Mouse (Mus musculus) gastrocnemius, adult 2 months (tissue): ENCODE results near the gene Ip6k3. TPM values are rescaled to one million over a fixed set of nuclear protein-coding genes. Genes with fewer than 3 reads are reported as not detected.

Experiments used
- DNase-seq: peaks from one replicate; pipeline ENCODE4 v3.0.0; 2022
- H3K27ac ChIP-seq: fragments of 200-600 bp; 2 replicates; pipeline ENCODE4 v1.8.1; 2022; ENCODE audit warnings: mild to moderate bottlenecking
- H3K4me3 ChIP-seq: fragments of 200-600 bp; 2 replicates; pipeline ENCODE4 v1.8.1; 2022; ENCODE audit warnings: mild to moderate bottlenecking, moderate library complexity
- CTCF ChIP-seq: fragments of 200-600 bp; IDR thresholded peaks from 2 replicates; pipeline ENCODE4 v1.8.1; 2022; ENCODE audit warnings: antibody characterized with exemption, mild to moderate bottlenecking, moderate library complexity
- intact Hi-C: fragments of 180-260 bp; cut with DNase I; formaldehyde crosslinking; loops from one replicate; pipeline ENCODE4 v1.15.1; 2025
- long read RNA-seq, 2 experiments: library from polyadenylated mRNA; stranded (forward); transcript quantifications; one replicate each; pipeline ENCODE4 v2.0.0; 2021
- total RNA-seq, 2 experiments: library from RNA; stranded (reverse); gene quantifications; 2 replicates each; pipeline ENCODE4 v1.2.3; 2021

Ip6k3 gene
- total RNA-seq = 10 to 100 TPM; 30.9 to 84.2 TPM
- long read RNA-seq, experiment 1, transcript Ip6k3-201 (6 exons, 2,342 nt) = major isoform, 168 of 199 reads
- long read RNA-seq, experiment 1, partial matches to known transcripts = 20 of 199 reads
- long read RNA-seq, experiment 1, other reads (novel, unspliced or antisense) = 11 of 199 reads
- long read RNA-seq, experiment 2, transcript Ip6k3-201 (6 exons, 2,342 nt) = major isoform, 62 of 75 reads
- long read RNA-seq, experiment 2, partial matches to known transcripts = 8 of 75 reads
- long read RNA-seq, experiment 2, other reads (novel, unspliced or antisense) = 5 of 75 reads

- DNase-seq = peak; percentile 92
- intact Hi-C loops = loop anchor here (1.0 kb wide), 1 partner anchor 13 kb away; no protein-coding TSS in a partner anchor
- TF ChIP-seq CTCF = no peak
- H3K4me3 ChIP-seq = peak within 1 kb of the TSS; percentile 79
- peak within 1 kb of the TSS; percentile 98 for H3K27ac ChIP-seq
These were observed at the start of gene Ip6k3 for GRCm38 (mm10) chr17:27167545-27167944. Gene Ip6k3 (minus strand): TSS chr17:27167795.

DNA sequence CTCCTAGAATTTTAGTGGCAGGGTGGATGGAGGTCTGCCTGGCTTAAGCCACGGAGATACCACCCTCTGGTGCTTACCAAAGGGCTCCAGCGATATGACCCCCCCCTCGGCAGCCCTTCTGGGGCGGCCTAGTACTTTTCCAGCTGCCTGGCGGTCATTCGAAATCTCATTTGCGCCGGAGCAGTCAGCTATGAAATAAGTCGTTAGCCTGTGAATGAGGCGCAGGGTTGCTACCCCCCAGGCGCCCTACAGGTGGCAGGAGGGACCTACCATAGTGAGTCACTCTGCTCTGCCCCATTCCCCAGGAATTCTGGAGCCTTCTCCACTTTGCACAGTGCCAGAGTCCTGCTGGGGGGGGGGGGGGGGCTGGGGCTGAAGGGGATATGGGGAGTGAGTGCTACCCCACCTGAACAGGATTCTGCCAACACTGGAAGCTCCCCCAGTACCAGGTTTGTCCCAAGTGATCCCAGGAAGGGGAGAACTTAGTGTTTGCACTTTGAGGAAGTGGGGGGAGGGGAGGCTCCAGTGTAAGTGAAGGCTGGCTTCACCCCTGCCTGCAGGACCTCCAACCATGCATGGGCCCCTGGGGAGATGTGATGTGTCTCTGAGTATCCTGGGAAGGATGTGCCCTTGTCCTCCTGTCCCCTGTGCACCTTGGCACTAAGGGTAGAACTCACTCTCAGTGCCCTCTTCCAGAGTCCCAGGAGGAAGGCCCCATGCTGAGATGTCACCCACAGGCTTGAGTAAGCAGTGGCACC, 45.4 kb upstream of the Ip6k3 start:
- TF ChIP-seq CTCF = peak; percentile 69
- DNase-seq = peak; percentile 70
- intact Hi-C loops = loop anchor here (1.0 kb wide), 1 partner anchor 307 kb away; no protein-coding TSS in a partner anchor
- H3K4me3 ChIP-seq = no peak overlapping the region
- H3K27ac ChIP-seq = no peak overlapping the region

DNA sequence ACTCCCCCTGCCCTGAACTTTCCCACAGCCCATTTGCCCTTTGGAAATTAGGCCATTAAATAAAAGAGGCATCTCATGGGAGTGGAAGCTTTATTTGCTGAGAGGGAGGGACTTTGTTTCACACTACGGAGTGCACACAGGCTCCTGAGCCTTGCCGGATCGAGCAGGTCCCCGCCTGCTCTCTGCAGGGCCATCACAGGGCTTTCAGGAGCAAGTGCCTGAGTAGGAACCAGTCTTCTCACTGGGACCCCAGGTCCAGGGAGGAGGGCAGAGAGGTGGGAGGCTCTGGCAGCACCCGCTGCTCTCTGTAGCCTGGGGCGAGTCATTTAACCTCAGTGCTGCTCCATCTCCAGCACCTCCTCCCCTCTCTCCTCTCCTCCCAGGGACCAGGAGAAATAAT, 44.4 kb upstream of the Ip6k3 start:
- DNase-seq = no peak
- no peak for TF ChIP-seq CTCF
- Histone ChIP-seq H3K4me3 (no peak overlapping the region), H3K27ac (no peak overlapping the region)
- intact Hi-C loops = no loop called here

- no peak for TF ChIP-seq CTCF
- H3K27ac ChIP-seq = no peak overlapping the region
- no peak overlapping the region for H3K4me3 ChIP-seq
- intact Hi-C loops = loop anchor here (1.0 to 10.0 kb wide), 2 partner anchors 127 to 418 kb away; partner anchors contain the start of gene Nudt3
- DNase-seq = no peak
These were observed 39.6 kb upstream of the Ip6k3 start for GRCm38 (mm10) chr17:27207113-27207707.

- Histone ChIP-seq H3K27ac (peak within 1 kb of the TSS; percentile 94), H3K4me3 (peak within 1 kb of the TSS; percentile 92)
- intact Hi-C loops = loop anchor here (5.0 to 10.0 kb wide), 4 partner anchors 72 to 422 kb away; partner anchors contain the start of genes Bnip1, Nudt3 and Uqcc2
- no peak; the same call in 1 of the 2 replicates for TF ChIP-seq CTCF
- DNase-seq = peak; percentile 99
These were observed 36.7 kb upstream of the Ip6k3 start, which contains the start of gene Lemd2 for GRCm38 (mm10) chr17:27204075-27204909. Gene Lemd2 (minus strand): TSS chr17:27204469.

GRCm38 (mm10) chr17:27203358-27204074, 35.9 kb upstream of the Ip6k3 start:
- intact Hi-C loops = loop anchor here (5.0 to 10.0 kb wide), 4 partner anchors 71 to 421 kb away; partner anchors contain the start of genes Bnip1, Nudt3 and Uqcc2
- H3K4me3 ChIP-seq = peak overlapping the region; percentile 92
- peak; percentile 64 for DNase-seq
- no peak for TF ChIP-seq CTCF
- peak overlapping the region; percentile 94 for H3K27ac ChIP-seq

GRCm38 (mm10) chr17:27202919-27203357, 35.3 kb upstream of the Ip6k3 start:
- Histone ChIP-seq H3K4me3 (peak overlapping the region; percentile 92), H3K27ac (peak overlapping the region; percentile 94)
- intact Hi-C loops = loop anchor here (5.0 to 10.0 kb wide), 4 partner anchors 71 to 422 kb away; partner anchors contain the start of genes Bnip1, Nudt3 and Uqcc2
- TF ChIP-seq CTCF = no peak
- no peak for DNase-seq

GRCm38 (mm10) chr17:27201981-27202380, 34.4 kb upstream of the Ip6k3 start:
- peak overlapping the region; percentile 94 for H3K27ac ChIP-seq
- peak; percentile 43 for TF ChIP-seq CTCF
- H3K4me3 ChIP-seq = peak overlapping the region; percentile 38; the same call in 1 of the 2 replicates
- intact Hi-C loops = loop anchor here (5.0 to 10.0 kb wide), 4 partner anchors 70 to 423 kb away; partner anchors contain the start of genes Bnip1, Nudt3 and Uqcc2
- DNase-seq = no peak

- TF ChIP-seq CTCF = peak; percentile 35; the same call in 1 of the 2 replicates
- intact Hi-C loops = loop anchor here (5.0 to 10.0 kb wide), 4 partner anchors 68 to 424 kb away; partner anchors contain the start of genes Bnip1, Nudt3 and Uqcc2
- H3K4me3 ChIP-seq = peak overlapping the region; percentile 38
- H3K27ac ChIP-seq = peak overlapping the region; percentile 83
- DNase-seq = peak; percentile 78
These were observed 33.2 kb upstream of the Ip6k3 start for GRCm38 (mm10) chr17:27200801-27201200.

GRCm38 (mm10) chr17:27199864-27200263, 32.3 kb upstream of the Ip6k3 start:
- H3K27ac ChIP-seq = peak overlapping the region; percentile 83
- intact Hi-C loops = loop anchor here (5.0 to 10.0 kb wide), 4 partner anchors 68 to 425 kb away; partner anchors contain the start of genes Bnip1, Nudt3 and Uqcc2
- no peak for TF ChIP-seq CTCF
- H3K4me3 ChIP-seq = no peak overlapping the region; the same call in 1 of the 2 replicates
- no peak for DNase-seq

GRCm38 (mm10) chr17:27199205-27199604, 31.6 kb upstream of the Ip6k3 start:
- TF ChIP-seq CTCF = no peak
- intact Hi-C loops = no loop called here
- H3K4me3 ChIP-seq = no peak overlapping the region
- no peak overlapping the region for H3K27ac ChIP-seq
- DNase-seq = no peak
